Mouse (Mus musculus): ENCODE measurements at regions not wholly inside any gene's neighbourhood (a gene's known extent, or its start where the extent isn't known, plus 50 kb on each side); places are given as distances from the start of the nearest gene placed in this dataset.
"Not testable (repeated sequence)": the region's sequence is repeated elsewhere in the genome, so short reads cannot be mapped to it uniquely, and the experiment has no call there.

- TF ChIP-seq E2F4 (IDR thresholded peaks at IDR 0.05; ENCODE audit: borderline replicate concordance, low read depth, low read length) (no peak), SMC3 (IDR thresholded peaks at IDR 0.05; ENCODE audit: low read depth, low read length) (no peak), CTCF (IDR thresholded peaks at IDR 0.05 in 2 of 3, conservative IDR thresholded peaks at IDR 0.05 in 1 of 3; ENCODE audit: control insufficient read depth in 1 of 3, insufficient read depth in 1 of 3, low read depth in 2 of 3, low read length in 3 of 3, poor library complexity in 1 of 3, severe bottlenecking in 1 of 3) (no peak), TBP (IDR thresholded peaks at IDR 0.05; ENCODE audit: low read depth, low read length) (no peak), MAX (IDR thresholded peaks at IDR 0.05; ENCODE audit: low read length) (no peak), ZC3H11A (IDR thresholded peaks at IDR 0.05; ENCODE audit: low read depth, low read length) (no peak), BHLHE40 (IDR thresholded peaks at IDR 0.05; ENCODE audit: borderline replicate concordance, low read depth, low read length) (no peak), ETS1 (IDR thresholded peaks at IDR 0.05; ENCODE audit: low read depth, low read length) (no peak), CHD2 (IDR thresholded peaks at IDR 0.05; ENCODE audit: low read length) (no peak), GATA1 (IDR thresholded peaks at IDR 0.05; ENCODE audit: low read depth, low read length) (no peak), NRF1 (IDR thresholded peaks at IDR 0.05; ENCODE audit: insufficient read depth, low read depth, low read length, poor library complexity, severe bottlenecking) (no peak), UBTF (IDR thresholded peaks at IDR 0.05; ENCODE audit: borderline replicate concordance, insufficient read depth, low read depth, low read length) (no peak), MEF2A (IDR thresholded peaks at IDR 0.05; ENCODE audit: extremely low read depth, insufficient replicate concordance, low read depth, low read length, poor library complexity, severe bottlenecking) (no peak), USF2 (IDR thresholded peaks at IDR 0.05; ENCODE audit: borderline replicate concordance in 1 of 2, insufficient read depth in 1 of 2, low read depth in 1 of 2, low read length in 2 of 2) (no peak)
- H3K9me3 ChIP-seq (replicated peaks; ENCODE audit: insufficient read depth, low read length), result no peaks in the 10 kb centered on the region
- DNase-seq (ENCODE audit: low read depth, low spot score), result no peak
- H3K4me3 ChIP-seq (ENCODE audit: control insufficient read depth in 1 of 2, insufficient read depth in 1 of 2, low read depth in 2 of 2, low read length in 2 of 2), result no peak overlapping the region
- no peaks in the 10 kb centered on the region for H3K27me3 ChIP-seq (ENCODE audit: control insufficient read depth in 1 of 2, insufficient read depth in 2 of 2, low read length in 2 of 2)
- H3K36me3 ChIP-seq (ENCODE audit: control insufficient read depth in 1 of 2, insufficient read depth in 2 of 2, low read length in 2 of 2), result no peaks in the 10 kb centered on the region
- H3K9ac ChIP-seq (ENCODE audit: control insufficient read depth, low read depth, low read length, poor library complexity, severe bottlenecking), result no peak overlapping the region
- H3K27ac ChIP-seq (ENCODE audit: control insufficient read depth, low read depth, low read length), result no peak overlapping the region
- no peaks in the 10 kb centered on the region for H3K79me2 ChIP-seq (ENCODE audit: control insufficient read depth, insufficient read depth, low read length, poor library complexity)
- no peaks in the 10 kb centered on the region for H3K4me1 ChIP-seq (ENCODE audit: control insufficient read depth in 1 of 2, insufficient read depth in 2 of 2, low read length in 2 of 2)
Observed at GRCm38 (mm10) chr17:94652412-94652811, 97.4 kb downstream of the Mettl4 start.

- DNase-seq (ENCODE audit: low read depth, low spot score); H3K27ac ChIP-seq (ENCODE audit: control insufficient read depth, low read depth, low read length); H3K36me3 ChIP-seq (ENCODE audit: control insufficient read depth in 1 of 2, insufficient read depth in 2 of 2, low read length in 2 of 2); H3K9me3 ChIP-seq (replicated peaks; ENCODE audit: insufficient read depth, low read length); H3K9ac ChIP-seq (ENCODE audit: control insufficient read depth, low read depth, low read length, poor library complexity, severe bottlenecking); H3K27me3 ChIP-seq (ENCODE audit: control insufficient read depth in 1 of 2, insufficient read depth in 2 of 2, low read length in 2 of 2); H3K4me1 ChIP-seq (ENCODE audit: control insufficient read depth in 1 of 2, insufficient read depth in 2 of 2, low read length in 2 of 2); H3K79me2 ChIP-seq (ENCODE audit: control insufficient read depth, insufficient read depth, low read length, poor library complexity); H3K4me3 ChIP-seq (ENCODE audit: control insufficient read depth in 1 of 2, insufficient read depth in 1 of 2, low read depth in 2 of 2, low read length in 2 of 2): not testable (repeated sequence)
Observed at GRCm38 (mm10) chr17:94651517-94651916, 98.3 kb downstream of the Mettl4 start.
